Mouse (Mus musculus) ES-E14 (cell line): ENCODE measurements around the gene Eml4.

Experiments used
- HCFC1 ChIP-seq: IDR thresholded peaks from 2 replicates; pipeline ENCODE4 v1.6.1; 2012; ENCODE audit warnings: low read length, inconsistent platforms, borderline replicate concordance; ENCODE audit not compliant: insufficient read depth
- MAFK ChIP-seq: IDR thresholded peaks from 2 replicates; pipeline ENCODE4 v1.6.1; 2014; ENCODE audit warnings: mild to moderate bottlenecking, low read depth, low read length, inconsistent platforms; ENCODE audit not compliant: insufficient read depth
- ZC3H11A ChIP-seq: IDR thresholded peaks from 2 replicates; pipeline ENCODE4 v1.6.1; 2012; ENCODE audit warnings: low read depth, mild to moderate bottlenecking, inconsistent platforms, low read length, borderline replicate concordance
- ZNF384 ChIP-seq: IDR thresholded peaks from 2 replicates; pipeline ENCODE4 v1.6.1; 2012; ENCODE audit warnings: low read depth, low read length, inconsistent platforms

DNA sequence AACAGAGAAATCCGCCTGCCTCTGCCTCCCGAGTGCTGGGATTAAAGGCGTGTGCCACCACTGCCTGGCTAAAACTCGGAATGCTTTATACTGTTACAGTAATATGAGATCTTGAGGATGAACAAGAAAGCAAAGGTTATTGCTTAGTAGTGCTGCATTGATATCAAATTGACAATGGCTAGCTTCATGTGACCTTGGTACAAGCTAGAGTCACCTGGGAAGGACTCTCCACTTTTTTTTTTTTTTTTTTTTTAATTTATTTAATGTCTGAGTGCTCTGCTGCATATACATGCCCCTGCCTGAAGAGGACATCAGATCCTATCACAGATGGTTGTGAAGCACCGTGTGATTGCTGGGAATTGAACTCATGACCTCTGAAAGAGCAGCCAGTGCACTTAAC, 148.2 kb downstream of the Eml4 start:
- TF ChIP-seq HCFC1 (no peak), ZC3H11A (no peak), MAFK (no peak), ZNF384 (peak; percentile 55; the same call in 1 of the 2 replicates)
